Mouse (Mus musculus) left cerebral cortex, postnatal 25 days (tissue): ENCODE measurements at regions not wholly inside any gene's neighbourhood (a gene's known extent, or its start where the extent isn't known, plus 50 kb on each side); places are given as distances from the start of the nearest gene placed in this dataset.

Experiments
- DNase-seq, 2 experiments: peaks; one replicate each; pipeline ENCODE4 v3.0.0; 2022; ENCODE audit warnings: low spot score in 2 of 2, mixed read lengths in 1 of 2
- intact Hi-C: fragments of 180-260 bp; cut with DNase I; formaldehyde crosslinking; loops from one replicate; pipeline ENCODE4 v1.15.1; 2025

DNA sequence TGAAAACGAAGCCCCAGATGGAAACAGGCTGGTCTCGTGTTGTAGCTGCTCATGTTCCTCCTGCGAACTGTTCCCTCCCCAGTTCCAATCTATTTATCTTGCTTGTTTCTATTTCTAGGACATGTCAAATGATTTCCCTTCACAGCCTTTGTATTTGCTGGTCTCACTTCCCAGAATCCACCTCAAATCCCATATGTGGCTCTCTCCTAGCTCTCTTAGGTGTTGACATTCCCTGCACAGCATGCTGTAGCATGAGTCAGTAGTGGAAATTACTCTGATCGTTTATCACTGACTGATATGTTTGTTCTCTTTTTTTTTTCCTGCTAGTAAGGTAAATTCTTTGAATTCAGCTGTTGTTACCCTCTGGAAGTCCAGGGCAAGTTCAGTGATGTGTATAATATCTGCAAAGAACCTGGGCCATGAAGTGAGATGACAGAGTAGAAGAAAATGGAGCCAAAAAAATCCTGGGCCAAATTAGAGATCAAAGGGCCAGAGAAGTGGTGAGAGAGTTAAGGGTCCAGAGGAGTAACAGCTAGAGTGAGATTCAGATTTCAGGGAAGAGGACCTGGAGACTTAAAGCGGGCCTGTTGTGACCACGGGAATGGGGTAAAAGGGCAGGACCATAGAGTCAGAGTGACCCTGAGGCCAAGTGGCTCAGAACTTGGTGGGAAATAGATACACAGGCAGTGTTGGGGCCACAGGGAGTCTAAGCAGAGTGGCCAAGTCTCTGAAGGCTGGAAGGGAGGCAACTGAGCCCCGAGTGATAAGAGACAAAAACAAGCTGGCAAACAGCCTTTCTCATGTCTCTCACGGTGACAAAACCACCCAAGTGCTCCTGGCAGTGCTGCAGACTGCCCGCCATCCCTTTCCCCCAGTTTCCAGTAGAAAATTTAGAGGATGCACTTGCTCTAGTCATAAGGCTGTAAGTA, 56.3 kb upstream of the Tmtc1 start:
- peak in 1 of 2 experiments; percentile 20 for DNase-seq
- intact Hi-C loops = no loop called here
